Mouse (Mus musculus) midbrain, postnatal 0 days (tissue): ENCODE data around the gene Bhlha15. TPM values are rescaled to one million over a fixed set of nuclear protein-coding genes. Genes with fewer than 3 reads are reported as not detected.

Source experiments
- ATAC-seq: fragments of 200-750 bp; cut with Nextera tagmentation; 2 replicates; pipeline ENCODE4 v1.8.0; 2017; ENCODE audit warnings: moderate number of reproducible peaks, mild to moderate bottlenecking, moderate TSS enrichment, moderate library complexity; ENCODE audit not compliant: low FRiP score
- DNase-seq: peaks from one replicate; pipeline ENCODE4 v3.0.0-alpha.2; 2015; ENCODE audit warnings: low spot score
- H3K27ac ChIP-seq: fragments of 300-500 bp; sonication (generic); 2 replicates; pipeline ENCODE4 v1.5.1; 2014; ENCODE audit warnings: low read depth, mild to moderate bottlenecking, low read length, mixed read lengths
- H3K27me3 ChIP-seq: fragments of 300-500 bp; sonication (generic); 2 replicates; pipeline ENCODE4 v1.6.1; 2014; ENCODE audit warnings: low read length, control low read depth, mixed read lengths; ENCODE audit not compliant: insufficient read depth
- H3K36me3 ChIP-seq: fragments of 300-500 bp; sonication (generic); 2 replicates; pipeline ENCODE4 v1.6.1; 2014; ENCODE audit warnings: low read length, control low read depth, mixed read lengths; ENCODE audit not compliant: insufficient read depth
- H3K4me1 ChIP-seq: fragments of 300-500 bp; sonication (generic); 2 replicates; pipeline ENCODE4 v1.6.1; 2014; ENCODE audit warnings: mild to moderate bottlenecking, control low read depth, antibody characterized with exemption, low read length, mixed read lengths; ENCODE audit not compliant: insufficient read depth
- H3K4me2 ChIP-seq: fragments of 300-500 bp; sonication (generic); 2 replicates; pipeline ENCODE4 v1.6.1; 2014; ENCODE audit warnings: low read depth, mild to moderate bottlenecking, low read length, mixed read lengths; ENCODE audit not compliant: poor library complexity, severe bottlenecking
- H3K4me3 ChIP-seq: fragments of 300-500 bp; sonication (generic); 2 replicates; pipeline ENCODE4 v1.5.1; 2014; ENCODE audit warnings: low read depth, mild to moderate bottlenecking, low read length, moderate library complexity
- H3K9ac ChIP-seq: fragments of 300-500 bp; sonication (generic); replicated peaks from 2 replicates; pipeline ENCODE4 v1.6.1; 2014; ENCODE audit warnings: mild to moderate bottlenecking, low read length, moderate library complexity, mixed read lengths; ENCODE audit not compliant: poor library complexity, severe bottlenecking
- H3K9me3 ChIP-seq: fragments of 300-500 bp; sonication (generic); 2 replicates; pipeline ENCODE4 v1.6.1; 2016; ENCODE audit warnings: low read length, control low read depth
- CTCF ChIP-seq: IDR thresholded peaks from 2 replicates; pipeline ENCODE4 v1.5.1; 2016; ENCODE audit warnings: antibody characterized with exemption, mild to moderate bottlenecking
- WGBS: fragments of 180-500 bp; shearing (Covaris S2); extraction: QIAGEN DNeasy Blood & Tissue Kit; methylation state at CpG from one replicate; pipeline ENCODE4 v1.1.7; 2014; 5-methylcytosine and 5-hydroxymethylcytosine counted together
- polyA plus RNA-seq: library from polyadenylated mRNA; unstranded; fragments of >200 nt; fragmentation: Nextera tagmentation; extraction: Ambion mirVana; gene quantifications from 2 replicates; pipeline ENCODE4 v1.2.1, GENCODE M21; 2015
- total RNA-seq: library from RNA; depleted of rRNA; stranded (reverse); fragments of >200 nt; gene quantifications from 2 replicates; pipeline ENCODE4 v1.2.3, GENCODE M21; 2014

Gene Bhlha15
- total and polyA plus RNA-seq, 2 experiments from 2014 or later = 0.09 TPM; not detected in 1

DNA sequence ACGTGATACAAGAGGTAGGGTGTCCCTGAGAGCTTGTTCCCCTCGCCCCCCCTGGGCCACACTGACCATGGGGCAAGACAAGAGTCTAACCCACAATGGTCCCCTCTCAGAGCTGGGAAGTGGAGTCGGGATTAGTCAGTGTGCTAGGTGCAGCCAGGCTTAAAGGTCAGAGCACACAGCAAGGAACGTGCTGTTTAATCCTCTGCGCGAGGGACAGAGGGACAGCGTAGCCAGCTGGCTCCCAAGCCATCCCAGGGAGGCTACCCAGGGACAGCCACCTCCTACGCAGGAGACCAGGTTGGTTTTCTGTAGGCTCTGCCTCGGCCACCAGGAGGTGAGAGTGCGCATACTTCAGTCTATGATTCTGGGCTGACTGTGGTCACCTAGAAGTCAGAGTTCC, 14.8 kb downstream of the Bhlha15 start:
- Histone ChIP-seq H3K9me3 (no peaks in the 10 kb centered on the region), H3K9ac (no peak overlapping the region), H3K4me1 (no peaks in the 10 kb centered on the region), H3K27ac (no peak overlapping the region), H3K36me3 (peaks cover 56% of the 10 kb centered on the region), H3K27me3 (no peaks in the 10 kb centered on the region), H3K4me2 (no peak overlapping the region), H3K4me3 (no peak overlapping the region)
- DNase-seq = no peak
- no peak for ATAC-seq
- TF ChIP-seq CTCF = no peak
- WGBS = 53% methylated on average over 10 of the region's 10 CpGs

DNA sequence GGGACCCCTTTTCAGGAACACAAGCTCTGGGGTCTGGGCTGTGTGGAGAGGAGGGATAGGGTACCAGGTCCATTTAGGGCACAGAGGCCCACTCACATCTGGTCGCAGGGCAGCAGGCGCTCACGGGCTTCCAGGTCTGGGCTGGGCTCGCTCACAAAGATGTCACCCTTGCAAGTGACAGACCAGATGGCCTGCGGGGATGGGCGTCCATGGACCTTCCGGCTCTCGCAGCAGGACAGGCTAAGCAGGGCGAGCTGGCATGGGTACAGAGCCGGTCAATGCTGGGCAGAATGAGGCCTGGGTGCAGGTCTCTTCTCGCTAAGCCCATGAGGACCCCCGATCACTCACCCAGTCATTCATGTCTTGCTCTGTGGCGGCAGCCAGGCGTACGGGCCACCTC, 16.0 kb downstream of the Bhlha15 start:
- Histone ChIP-seq H3K4me1 (no peaks in the 10 kb centered on the region), H3K4me2 (no peak overlapping the region), H3K27me3 (no peaks in the 10 kb centered on the region), H3K27ac (no peak overlapping the region), H3K4me3 (no peak overlapping the region), H3K9me3 (no peaks in the 10 kb centered on the region), H3K36me3 (peaks cover 60% of the 10 kb centered on the region), H3K9ac (no peak overlapping the region)
- WGBS = 96% methylated on average over 15 of the region's 15 CpGs
- no peak for TF ChIP-seq CTCF
- no peak for DNase-seq
- no peak for ATAC-seq

GRCm38 (mm10) chr5:144207478-144207877, 17.4 kb downstream of the Bhlha15 start:
- H3K4me2 ChIP-seq = no peak overlapping the region
- TF ChIP-seq CTCF = peak; percentile 89
- H3K4me1 ChIP-seq = no peaks in the 10 kb centered on the region
- DNase-seq (peak; percentile 52), ATAC-seq (no peak)
- H3K27me3 ChIP-seq = no peaks in the 10 kb centered on the region
- no peak overlapping the region for H3K4me3 ChIP-seq
- WGBS = 45% methylated on average over 11 of the region's 11 CpGs
- peaks cover 63% of the 10 kb centered on the region for H3K36me3 ChIP-seq
- no peak overlapping the region for H3K9ac ChIP-seq
- H3K9me3 ChIP-seq = no peaks in the 10 kb centered on the region
- no peak overlapping the region for H3K27ac ChIP-seq

DNA sequence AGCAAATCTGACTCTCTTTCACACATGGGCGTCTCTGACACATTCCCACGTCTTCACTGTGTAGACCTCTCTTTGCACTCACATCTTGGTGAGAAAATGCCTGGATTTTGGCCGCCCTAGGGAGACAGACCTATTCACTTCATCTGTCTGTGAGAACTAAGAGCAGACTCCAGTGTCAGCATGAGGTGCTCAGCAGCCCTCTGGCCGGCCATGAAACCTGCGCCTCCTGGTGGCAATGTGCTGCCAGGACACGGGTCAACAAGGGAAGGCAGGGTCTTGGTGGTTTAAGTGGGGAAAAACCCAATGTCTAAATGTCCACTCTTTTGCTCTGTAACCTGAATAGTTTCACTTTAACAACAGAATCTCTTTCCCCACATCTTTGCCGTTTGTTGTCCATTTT, 24.4 kb downstream of the Bhlha15 start:
- H3K9me3 ChIP-seq = no peaks in the 10 kb centered on the region
- no peak for ATAC-seq
- H3K27me3 ChIP-seq = no peaks in the 10 kb centered on the region
- WGBS = 32% methylated on average over 7 of the region's 7 CpGs
- no peak overlapping the region for H3K27ac ChIP-seq
- peaks cover 53% of the 10 kb centered on the region for H3K36me3 ChIP-seq
- no peak overlapping the region for H3K9ac ChIP-seq
- H3K4me1 ChIP-seq = no peaks in the 10 kb centered on the region
- peak; percentile 83 for TF ChIP-seq CTCF
- DNase-seq = peak; percentile 55
- H3K4me2 ChIP-seq = no peak overlapping the region
- H3K4me3 ChIP-seq = no peak overlapping the region

GRCm38 (mm10) chr5:144215992-144216391, 25.9 kb downstream of the Bhlha15 start:
- Histone ChIP-seq H3K4me3 (no peak overlapping the region), H3K27me3 (no peaks in the 10 kb centered on the region), H3K9me3 (no peaks in the 10 kb centered on the region), H3K27ac (no peak overlapping the region), H3K9ac (no peak overlapping the region), H3K36me3 (peaks cover 41% of the 10 kb centered on the region), H3K4me1 (no peaks in the 10 kb centered on the region), H3K4me2 (no peak overlapping the region)
- DNase-seq (no peak), ATAC-seq (no peak)
- TF ChIP-seq CTCF = no peak
- 87% methylated on average over 2 of the region's 2 CpGs for WGBS

DNA sequence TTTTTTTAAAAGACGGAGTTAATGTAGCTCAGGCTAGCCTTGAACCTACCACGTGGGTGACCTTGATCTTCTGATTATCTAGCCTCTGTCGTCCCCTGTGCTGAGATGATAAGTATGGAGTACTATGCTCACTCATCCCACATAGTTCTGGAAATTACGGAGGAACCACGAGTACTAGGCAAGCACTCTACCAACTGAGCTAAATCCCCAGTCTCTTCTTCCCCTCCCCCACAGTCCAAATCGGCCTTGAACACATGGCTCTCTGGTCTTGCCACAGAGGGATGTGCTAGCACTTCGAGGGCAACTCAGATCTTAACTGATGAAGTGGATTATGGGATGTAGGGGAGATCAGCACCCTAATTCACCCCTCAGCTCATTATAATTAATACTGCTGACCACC, 28.0 kb downstream of the Bhlha15 start:
- no peak overlapping the region for H3K9ac ChIP-seq
- peaks cover 6% of the 10 kb centered on the region; the same call in 1 of the 2 replicates for H3K4me1 ChIP-seq
- no peak overlapping the region for H3K4me2 ChIP-seq
- no peak overlapping the region for H3K27ac ChIP-seq
- H3K4me3 ChIP-seq = no peak overlapping the region
- H3K36me3 ChIP-seq = peaks cover 33% of the 10 kb centered on the region
- no peaks in the 10 kb centered on the region for H3K9me3 ChIP-seq
- DNase-seq = no peak
- WGBS = 85% methylated on average over 7 of the region's 7 CpGs
- H3K27me3 ChIP-seq = no peaks in the 10 kb centered on the region
- TF ChIP-seq CTCF = no peak
- no peak for ATAC-seq
